ENCODE assay signal across 30 mouse cellular contexts in the genomic region with DNA sequence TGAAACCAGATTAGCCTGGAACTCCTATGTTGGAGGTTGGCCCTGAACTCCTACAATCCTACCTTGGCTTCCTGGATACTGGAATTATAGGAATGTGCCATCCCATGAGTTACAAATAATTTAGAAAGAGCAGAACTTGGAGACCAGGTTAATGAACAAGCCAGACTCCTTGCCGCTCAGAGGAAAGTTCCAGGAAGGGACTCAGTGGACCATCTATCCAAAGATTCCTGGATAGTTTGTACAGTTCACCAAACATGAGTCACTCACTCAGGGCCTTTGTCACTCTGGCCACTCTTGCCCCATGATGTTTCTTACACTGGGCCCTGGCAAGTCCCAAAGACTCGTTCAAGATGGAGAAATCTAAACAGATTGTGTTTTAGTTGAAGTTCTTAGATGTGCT. TPM values are rescaled to one million over a fixed set of nuclear protein-coding genes. Genes with fewer than 3 reads are reported as not detected.
A peak's percentile ranks its signal among the peaks of the same experiment; 100 is the strongest.
DNase-seq lines count a peak whose midpoint lies in the region.
"Had no signal": no experiment of that assay in that cellular context is flagged by ENCODE, and none has a peak within 500 bp of the region (broad histone marks: within the 10 kb centered on the region; RNA-seq: fewer than 3 reads in every experiment).

No protein-coding gene starts in this region.

- peak; percentile 19 for DNase-seq in heart, embryonic 10.5 days (ENCODE audit: low spot score)
- no peak for DNase-seq in heart, adult 9 months (ENCODE audit: low spot score in 2 of 2)
- DNase-seq in kidney, adult 8-10 months, result peak; percentile 48 to 60
- no peak for DNase-seq in kidney, postnatal 10 days
- DNase-seq in kidney, postnatal 25 days, result peak; percentile 29 to 52
- no peak for DNase-seq in kidney, postnatal 4 days
- peak; percentile 39 to 64 for DNase-seq in kidney, postnatal 36 days
- DNase-seq in testis, postnatal 14 days (ENCODE audit: low spot score), result no peak
- DNase-seq: adrenal gland, adult 2 months; adrenal gland, postnatal 14 days; B cell, adult 2 months; cerebellum, adult 11 months; cerebellum, adult 2 months; cerebellum, adult 9-11 months; cerebellum, postnatal 25 days; forebrain, postnatal 0 days; gastrocnemius, adult 2 months; gastrocnemius, postnatal 14 days; heart, adult 2 months; heart, postnatal 10 days; heart, postnatal 36 days had no signal

- H3K36me3 ChIP-seq in heart, embryonic 10.5 days, result no peaks in the 10 kb centered on the region
- H3K36me3 ChIP-seq: embryonic facial prominence, embryonic 12.5 days; embryonic facial prominence, embryonic 15.5 days; G1E; heart, embryonic 12.5 days; heart, embryonic 15.5 days; hindbrain, embryonic 10.5 days; hindbrain, embryonic 13.5 days had no signal

- H3K27me3 ChIP-seq in heart, embryonic 10.5 days (ENCODE audit: insufficient read depth, poor library complexity, severe bottlenecking), result no peaks in the 10 kb centered on the region
- H3K27me3 ChIP-seq: CH12.LX; embryonic facial prominence, embryonic 12.5 days; embryonic facial prominence, embryonic 15.5 days; heart, embryonic 12.5 days; heart, embryonic 15.5 days; hindbrain, embryonic 13.5 days had no signal

- no peak overlapping the region for H3K27ac ChIP-seq in heart, embryonic 10.5 days
- H3K27ac ChIP-seq: embryonic facial prominence, embryonic 12.5 days; embryonic facial prominence, embryonic 15.5 days; gastrocnemius, adult 2 months; heart, adult 2 months; heart, embryonic 15.5 days; hindbrain, embryonic 10.5 days; hindbrain, embryonic 13.5 days; hindbrain, postnatal 0 days had no signal

- H3K4me1 ChIP-seq in heart, embryonic 10.5 days, result peaks cover 16% of the 10 kb centered on the region
- H3K4me1 ChIP-seq: embryonic facial prominence, embryonic 12.5 days; embryonic facial prominence, embryonic 15.5 days; hindbrain, embryonic 13.5 days had no signal

- WGBS in heart, embryonic 10.5 days, result 89% methylated on average over 2 of the region's 2 CpGs

- no peaks in the 10 kb centered on the region for H3K9me3 ChIP-seq in heart, embryonic 10.5 days
- H3K9me3 ChIP-seq: embryonic facial prominence, embryonic 12.5 days; embryonic facial prominence, embryonic 15.5 days; heart, embryonic 15.5 days; hindbrain, embryonic 13.5 days had no signal

- no peak overlapping the region for H3K4me3 ChIP-seq in heart, embryonic 10.5 days
- H3K4me3 ChIP-seq: embryonic facial prominence, embryonic 12.5 days; embryonic facial prominence, embryonic 15.5 days; gastrocnemius, adult 2 months; heart, adult 2 months; heart, embryonic 12.5 days; heart, embryonic 15.5 days; hindbrain, embryonic 10.5 days; hindbrain, embryonic 13.5 days had no signal

RNA-seq across cellular contexts. Expression of a gene that starts 24.0 kb away (rescaled TPM):
- polyA plus RNA-seq in heart, embryonic 10.5 days (2016; fragmentation: Nextera tagmentation; extraction: Ambion mirVana), result 133 and 207 TPM in 2 replicates

Comparison
In these comparisons a context has a peak if more than half of its experiments do, and no peak if none do; other contexts are left out.
1. DNase-seq: peak in heart, embryonic 10.5 days (single experiment), kidney, adult 8-10 months (2 of 2), kidney, postnatal 25 days (2 of 2) and kidney, postnatal 36 days (2 of 2); none in heart, adult 9 months (0 of 2), kidney, postnatal 10 days (single experiment), kidney, postnatal 4 days (0 of 2) and testis, postnatal 14 days (single experiment).